Mouse (Mus musculus) brain, embryonic 14.5 days (tissue): Measurements from ENCODE around the gene Uck2.

Experiments
- CTCF ChIP-seq: fragments of 200-500 bp; IDR thresholded peaks from 2 replicates; pipeline ENCODE4 v1.5.1; 2012; ENCODE audit warnings: inconsistent platforms, mild to moderate bottlenecking, moderate library complexity, borderline replicate concordance; ENCODE audit not compliant: insufficient read depth, insufficient read length; ENCODE audit errors: extremely low read depth
- POLR2A ChIP-seq: fragments of 200-500 bp; IDR thresholded peaks from 2 replicates; pipeline ENCODE4 v1.6.1; 2012; ENCODE audit warnings: mild to moderate bottlenecking, inconsistent platforms, borderline replicate concordance; ENCODE audit not compliant: poor library complexity, insufficient read depth, insufficient read length, severe bottlenecking; ENCODE audit errors: extremely low read depth

- TF ChIP-seq CTCF: peak; percentile 52; the same call in 1 of the 2 replicates
- TF ChIP-seq POLR2A: no peak
Observed at GRCm38 (mm10) chr1:167306451-167307240, 21.5 kb upstream of the Uck2 start.
